Mouse (Mus musculus) kidney, embryonic 14.5 days (tissue): ENCODE data around the gene Zfp768. TPM values are rescaled to one million over a fixed set of nuclear protein-coding genes. Genes with fewer than 3 reads are reported as not detected.
"Not testable (repeated sequence)": the region's sequence is repeated elsewhere in the genome, so short reads cannot be mapped to it uniquely, and the experiment has no call there.

Experiments
- ATAC-seq: fragments of 200-750 bp; cut with Nextera tagmentation; 2 replicates; pipeline ENCODE4 v1.8.0; 2017; ENCODE audit warnings: moderate number of reproducible peaks, mild to moderate bottlenecking, moderate TSS enrichment, moderate library complexity; ENCODE audit not compliant: low FRiP score, low TSS enrichment
- H3K27ac ChIP-seq: fragments of 300-500 bp; sonication (generic); 2 replicates; pipeline ENCODE4 v1.5.1; 2014; ENCODE audit warnings: low read depth, mild to moderate bottlenecking, low read length, moderate library complexity, mixed read lengths
- H3K27me3 ChIP-seq: fragments of 300-500 bp; sonication (generic); 2 replicates; pipeline ENCODE4 v1.6.1; 2014; ENCODE audit warnings: mild to moderate bottlenecking, low read length; ENCODE audit not compliant: control insufficient read depth, insufficient read depth
- H3K36me3 ChIP-seq: fragments of 300-500 bp; sonication (generic); 2 replicates; pipeline ENCODE4 v1.6.1; 2014; ENCODE audit warnings: low read length, mixed read lengths; ENCODE audit not compliant: control insufficient read depth, insufficient read depth
- H3K4me1 ChIP-seq: fragments of 300-500 bp; sonication (generic); 2 replicates; pipeline ENCODE4 v1.6.1; 2014; ENCODE audit warnings: low read length, mixed read lengths; ENCODE audit not compliant: control insufficient read depth, insufficient read depth
- H3K4me2 ChIP-seq: fragments of 300-500 bp; sonication (generic); replicated peaks from 2 replicates; pipeline ENCODE4 v1.6.1; 2014; ENCODE audit warnings: low read depth, mild to moderate bottlenecking, low read length
- H3K4me3 ChIP-seq: fragments of 300-500 bp; sonication (generic); 2 replicates; pipeline ENCODE4 v1.5.1; 2014; ENCODE audit warnings: mild to moderate bottlenecking, low read length
- H3K9ac ChIP-seq: fragments of 300-500 bp; sonication (generic); 2 replicates; pipeline ENCODE4 v1.6.1; 2014; ENCODE audit warnings: low read depth, mild to moderate bottlenecking, low read length, moderate library complexity
- H3K9me3 ChIP-seq: fragments of 300-500 bp; sonication (generic); 2 replicates; pipeline ENCODE4 v1.6.1; 2016; ENCODE audit warnings: low read length; ENCODE audit not compliant: control insufficient read depth
- WGBS: fragments of 180-500 bp; shearing (Covaris S2); extraction: QIAGEN DNeasy Blood & Tissue Kit; methylation state at CpG from one replicate; pipeline ENCODE4 v1.1.7; 2014; 5-methylcytosine and 5-hydroxymethylcytosine counted together
- polyA plus RNA-seq: library from polyadenylated mRNA; unstranded; fragments of >200 nt; fragmentation: Nextera tagmentation; extraction: Ambion mirVana; gene quantifications from 2 replicates; pipeline ENCODE4 v1.2.1, GENCODE M21; 2014

Gene Zfp768
- polyA plus RNA-seq, 1 experiment from 2014 or later: 7.0 TPM

DNA sequence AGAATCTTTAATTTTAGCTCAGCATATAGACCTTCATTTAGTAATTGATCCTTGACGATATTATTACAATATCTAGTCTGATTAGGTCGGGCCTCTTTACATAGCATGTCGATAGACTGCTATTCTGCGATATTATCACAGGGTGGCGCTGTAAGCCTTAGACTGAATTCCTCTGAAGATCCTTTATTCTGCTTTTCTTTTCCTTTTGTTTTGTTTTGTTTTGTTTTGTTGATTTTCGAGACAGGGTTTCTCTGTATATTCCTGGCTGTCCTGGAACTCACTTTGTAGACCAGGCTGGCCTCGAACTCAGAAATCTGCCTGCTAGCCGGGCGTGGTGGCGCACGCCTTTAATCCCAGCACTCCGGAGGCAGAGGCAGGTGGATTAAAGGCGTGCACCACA, 17.0 kb upstream of the Zfp768 start:
- H3K9ac ChIP-seq, H3K4me2 ChIP-seq, ATAC-seq, H3K9me3 ChIP-seq, H3K36me3 ChIP-seq, H3K4me1 ChIP-seq, H3K27ac ChIP-seq: not testable (repeated sequence)
- 29% methylated on average over 13 of the region's 13 CpGs for WGBS
- Histone ChIP-seq H3K27me3 (peaks cover 17% of the 10 kb centered on the region; the same call in 1 of the 2 replicates), H3K4me3 (peak overlapping the region; percentile 0; the same call in 1 of the 2 replicates)

- no peak overlapping the region for H3K4me2 ChIP-seq
- H3K9ac ChIP-seq: no peak overlapping the region
- WGBS: 38% methylated on average over 13 of the region's 13 CpGs
- no peak overlapping the region for H3K4me3 ChIP-seq
- no peaks in the 10 kb centered on the region for H3K9me3 ChIP-seq
- ATAC-seq: peak; percentile 20; the same call in 1 of the 2 replicates
- H3K36me3 ChIP-seq: no peaks in the 10 kb centered on the region
- no peaks in the 10 kb centered on the region for H3K4me1 ChIP-seq
- no peak overlapping the region for H3K27ac ChIP-seq
- peaks cover 17% of the 10 kb centered on the region; the same call in 1 of the 2 replicates for H3K27me3 ChIP-seq
Observed at GRCm38 (mm10) chr7:127361449-127361848, 16.1 kb upstream of the Zfp768 start.

GRCm38 (mm10) chr7:127360265-127360664, 14.9 kb upstream of the Zfp768 start:
- WGBS: 78% methylated on average over 4 of the region's 4 CpGs
- Histone ChIP-seq H3K27ac (no peak overlapping the region), H3K27me3 (peaks cover 17% of the 10 kb centered on the region; the same call in 1 of the 2 replicates), H3K4me1 (no peaks in the 10 kb centered on the region), H3K4me3 (no peak overlapping the region), H3K9ac (no peak overlapping the region), H3K9me3 (no peaks in the 10 kb centered on the region), H3K4me2 (no peak overlapping the region), H3K36me3 (no peaks in the 10 kb centered on the region)
- no peak for ATAC-seq

DNA sequence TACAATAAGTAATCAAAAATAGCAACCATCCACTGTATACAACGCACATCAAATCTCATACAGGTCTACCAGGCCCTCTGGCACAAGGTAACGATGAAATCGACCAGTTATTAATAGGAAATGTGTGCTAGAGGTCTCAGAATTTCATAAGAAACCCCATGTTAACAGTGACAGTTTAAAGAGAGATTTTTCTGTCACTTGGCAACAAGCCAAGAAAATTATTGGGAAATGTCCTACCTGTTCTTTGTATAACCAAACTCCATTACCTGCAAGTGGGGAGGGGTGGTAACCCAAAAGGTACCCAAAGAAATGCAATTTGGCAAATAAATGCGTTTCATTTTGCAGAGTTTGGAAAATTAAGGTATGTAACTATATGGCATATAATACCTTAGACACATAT, 13.1 kb upstream of the Zfp768 start:
- no peaks in the 10 kb centered on the region for H3K4me1 ChIP-seq
- peaks cover 17% of the 10 kb centered on the region; the same call in 1 of the 2 replicates for H3K27me3 ChIP-seq
- H3K9me3 ChIP-seq: no peaks in the 10 kb centered on the region
- H3K4me3 ChIP-seq: no peak overlapping the region
- H3K36me3 ChIP-seq: no peaks in the 10 kb centered on the region
- ATAC-seq: no peak
- H3K4me2 ChIP-seq: no peak overlapping the region
- H3K27ac ChIP-seq: no peak overlapping the region
- 76% methylated on average over 4 of the region's 4 CpGs for WGBS
- no peak overlapping the region for H3K9ac ChIP-seq

GRCm38 (mm10) chr7:127357871-127358270, 12.5 kb upstream of the Zfp768 start:
- no peaks in the 10 kb centered on the region for H3K9me3 ChIP-seq
- ATAC-seq: no peak
- H3K4me1 ChIP-seq: no peaks in the 10 kb centered on the region
- peaks cover 17% of the 10 kb centered on the region; the same call in 1 of the 2 replicates for H3K27me3 ChIP-seq
- WGBS: 75% methylated on average over 2 of the region's 2 CpGs
- no peak overlapping the region for H3K4me3 ChIP-seq
- H3K36me3 ChIP-seq: no peaks in the 10 kb centered on the region
- no peak overlapping the region for H3K9ac ChIP-seq
- H3K4me2 ChIP-seq: no peak overlapping the region
- H3K27ac ChIP-seq: no peak overlapping the region

- H3K27ac ChIP-seq: no peak overlapping the region
- no peak overlapping the region for H3K4me3 ChIP-seq
- 62% methylated on average over 3 of the region's 3 CpGs for WGBS
- no peak overlapping the region for H3K9ac ChIP-seq
- no peak overlapping the region for H3K4me2 ChIP-seq
- no peak for ATAC-seq
- H3K9me3 ChIP-seq: no peaks in the 10 kb centered on the region
- H3K27me3 ChIP-seq: peaks cover 10% of the 10 kb centered on the region; the same call in 1 of the 2 replicates
- H3K36me3 ChIP-seq: no peaks in the 10 kb centered on the region
- no peaks in the 10 kb centered on the region for H3K4me1 ChIP-seq
Observed at GRCm38 (mm10) chr7:127355796-127356195, 10.4 kb upstream of the Zfp768 start.

DNA sequence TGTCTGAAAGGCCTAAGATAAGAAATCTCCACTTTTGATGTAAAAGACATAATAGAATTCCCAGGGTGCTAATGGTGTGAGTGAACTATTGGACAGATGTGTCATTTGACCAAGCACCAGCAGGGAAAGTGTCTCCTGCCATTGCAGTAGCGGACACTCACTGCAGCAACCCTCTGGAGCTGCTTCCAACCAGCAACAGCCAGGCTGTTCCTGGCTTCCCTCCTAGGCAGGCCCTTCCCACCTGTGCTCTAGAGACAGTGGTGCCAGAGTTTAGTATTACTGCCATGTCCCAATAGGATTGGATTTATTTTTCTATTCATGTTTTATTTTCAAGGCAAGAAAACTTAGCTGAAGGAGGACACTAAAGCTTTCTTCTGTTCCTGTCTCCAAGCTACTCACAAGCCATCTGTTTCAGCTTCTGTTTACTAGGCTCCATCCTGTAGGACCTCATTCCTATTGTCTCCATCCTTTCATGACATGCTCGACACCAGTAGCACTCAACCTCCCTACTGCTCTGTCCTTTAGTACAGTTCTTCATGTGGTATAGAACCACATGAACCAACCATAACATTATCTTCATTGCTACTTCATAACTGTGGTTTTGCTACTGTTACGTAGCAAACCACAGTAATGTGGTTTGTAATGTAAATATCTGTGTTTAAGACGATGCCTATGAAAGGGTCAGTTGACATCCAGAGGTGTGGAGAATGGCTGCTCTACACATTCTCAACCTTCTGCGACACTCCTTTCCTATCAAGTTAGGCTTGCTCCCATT, 6.0 kb upstream of the Zfp768 start:
- Histone ChIP-seq H3K9ac (no peak overlapping the region), H3K4me2 (no peak overlapping the region), H3K4me1 (peaks cover 5% of the 10 kb centered on the region; the same call in 1 of the 2 replicates), H3K4me3 (no peak overlapping the region), H3K27ac (no peak overlapping the region), H3K27me3 (no peaks in the 10 kb centered on the region), H3K9me3 (no peaks in the 10 kb centered on the region), H3K36me3 (no peaks in the 10 kb centered on the region)
- 87% methylated on average over 5 of the region's 5 CpGs for WGBS
- no peak for ATAC-seq

- Histone ChIP-seq H3K4me2 (peak overlapping the region; percentile 77), H3K36me3 (peaks cover 17% of the 10 kb centered on the region), H3K4me3 (peak overlapping the region; percentile 96; the same call in 1 of the 2 replicates), H3K9me3 (no peaks in the 10 kb centered on the region), H3K27me3 (no peaks in the 10 kb centered on the region), H3K4me1 (peaks cover 12% of the 10 kb centered on the region), H3K9ac (no peak overlapping the region), H3K27ac (0 out of 2 replicates have a peak overlapping the region, but pooled peaks have one; percentile 97)
- no peak for ATAC-seq
- 15% methylated on average over 8 of the region's 8 CpGs for WGBS
Observed at GRCm38 (mm10) chr7:127346676-127347075, 1.3 kb upstream of the Zfp768 start.

DNA sequence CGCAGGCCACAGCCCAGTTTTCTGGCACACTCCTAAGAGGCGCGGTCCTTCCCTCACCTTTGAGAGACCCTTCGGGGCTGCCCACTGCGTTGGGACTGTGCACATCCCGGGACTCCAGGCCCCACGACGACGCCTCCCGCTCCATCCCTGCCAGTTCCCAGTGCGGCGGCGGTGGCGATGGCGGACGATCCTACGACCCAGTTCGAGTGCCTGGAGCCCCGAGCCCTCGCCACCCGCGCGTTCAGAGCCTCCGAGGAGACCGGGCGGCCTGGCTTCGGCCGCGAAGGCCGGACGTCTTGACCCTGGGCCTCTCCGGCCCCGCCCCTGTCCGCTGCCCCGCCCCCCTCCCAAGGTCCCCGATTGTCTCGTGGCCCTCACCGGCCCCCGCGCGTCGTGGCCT, 297 bp downstream of the Zfp768 start:
- H3K9ac ChIP-seq: peak overlapping the region; percentile 93
- H3K4me2 ChIP-seq: peak overlapping the region; percentile 77
- no peaks in the 10 kb centered on the region for H3K27me3 ChIP-seq
- peaks cover 12% of the 10 kb centered on the region for H3K4me1 ChIP-seq
- 0% methylated on average over 41 of the region's 42 CpGs for WGBS
- H3K27ac ChIP-seq: peak overlapping the region; percentile 97
- peaks cover 21% of the 10 kb centered on the region for H3K36me3 ChIP-seq
- H3K4me3 ChIP-seq: peak overlapping the region; percentile 96
- ATAC-seq: peak; percentile 54
- no peaks in the 10 kb centered on the region for H3K9me3 ChIP-seq
